Mouse (Mus musculus) forebrain, embryonic 12.5 days (tissue): Measurements from ENCODE around the gene Gm28035. TPM values are rescaled to one million over a fixed set of nuclear protein-coding genes. Genes with fewer than 3 reads are reported as not detected.

Source experiments
- ATAC-seq: fragments of 200-750 bp; cut with Nextera tagmentation; 2 replicates; pipeline ENCODE4 v1.8.0; 2017; ENCODE audit warnings: moderate TSS enrichment; ENCODE audit not compliant: low FRiP score
- H3K27ac ChIP-seq: fragments of 300-500 bp; sonication (generic); 2 replicates; pipeline ENCODE4 v1.5.1; 2016; ENCODE audit warnings: mild to moderate bottlenecking
- H3K27me3 ChIP-seq: fragments of 300-500 bp; sonication (generic); 2 replicates; pipeline ENCODE4 v1.6.1; 2016; ENCODE audit warnings: mild to moderate bottlenecking
- H3K36me3 ChIP-seq: fragments of 300-500 bp; sonication (generic); replicated peaks from 2 replicates; pipeline ENCODE4 v1.6.1; 2016; ENCODE audit warnings: mild to moderate bottlenecking
- H3K4me1 ChIP-seq: fragments of 300-500 bp; sonication (generic); 2 replicates; pipeline ENCODE4 v1.6.1; 2016
- H3K4me2 ChIP-seq: fragments of 300-500 bp; sonication (generic); 2 replicates; pipeline ENCODE4 v1.6.1; 2016; ENCODE audit warnings: mild to moderate bottlenecking, moderate library complexity
- H3K4me3 ChIP-seq: fragments of 300-500 bp; sonication (generic); replicated peaks from 2 replicates; pipeline ENCODE4 v1.5.1; 2016; ENCODE audit warnings: mild to moderate bottlenecking
- H3K9ac ChIP-seq: fragments of 300-500 bp; sonication (generic); 2 replicates; pipeline ENCODE4 v1.6.1; 2016; ENCODE audit warnings: mild to moderate bottlenecking
- H3K9me3 ChIP-seq: fragments of 300-500 bp; sonication (generic); 2 replicates; pipeline ENCODE4 v1.6.1; 2016
- WGBS: fragments of 180-500 bp; shearing (Covaris S2); methylation state at CpG from one replicate; pipeline ENCODE4 v1.1.7; 2016; 5-methylcytosine and 5-hydroxymethylcytosine counted together
- polyA plus RNA-seq: library from polyadenylated mRNA; unstranded; fragments of >200 nt; fragmentation: Nextera tagmentation; extraction: Ambion mirVana; gene quantifications from 2 replicates; pipeline ENCODE4 v1.2.1, GENCODE M21; 2016

Gm28035 gene
- polyA plus RNA-seq, 1 experiment from 2014 or later, result 0.64 TPM

DNA sequence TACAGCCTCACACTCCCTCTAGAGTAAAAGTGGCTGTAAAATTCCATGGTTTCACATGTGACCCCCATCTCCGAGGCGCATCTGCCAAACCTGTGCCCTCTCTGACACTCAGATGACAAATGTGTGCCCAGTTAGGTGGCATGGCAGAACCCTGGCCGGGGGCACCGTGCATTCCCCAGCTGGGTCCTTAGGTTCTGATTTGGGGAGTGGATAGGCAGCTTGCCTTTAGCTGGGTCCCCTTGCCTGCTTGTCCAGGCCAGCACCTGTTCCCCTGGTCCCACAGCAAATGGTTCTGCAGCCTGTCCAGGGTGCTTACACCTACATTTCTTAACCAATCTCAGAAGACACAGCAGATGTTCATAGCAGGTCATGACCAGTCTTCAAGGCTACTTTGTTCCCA is 3.0 kb downstream of the Gm28035 start:
- H3K4me2 ChIP-seq, result no peak overlapping the region
- H3K36me3 ChIP-seq, result peaks cover 60% of the 10 kb centered on the region

GRCm38 (mm10) chr2:30244595-30245178 is 4.3 kb downstream of the Gm28035 start:
- Histone ChIP-seq H3K27me3 (no peaks in the 10 kb centered on the region), H3K36me3 (peaks cover 73% of the 10 kb centered on the region), H3K27ac (no peak overlapping the region), H3K4me1 (peaks cover 16% of the 10 kb centered on the region), H3K4me3 (no peak overlapping the region), H3K9me3 (no peaks in the 10 kb centered on the region), H3K4me2 (no peak overlapping the region), H3K9ac (no peak overlapping the region)
- no peak for ATAC-seq
- WGBS, result 81% methylated on average over 7 of the region's 7 CpGs

More for the DNA sequence above, 3.0 kb downstream of the Gm28035 start:
- ATAC-seq, result no peak
- Histone ChIP-seq H3K27ac (no peak overlapping the region), H3K9ac (no peak overlapping the region), H3K9me3 (no peaks in the 10 kb centered on the region), H3K4me3 (no peak overlapping the region), H3K27me3 (no peaks in the 10 kb centered on the region), H3K4me1 (peaks cover 29% of the 10 kb centered on the region)
- 96% methylated on average over 4 of the region's 4 CpGs for WGBS

GRCm38 (mm10) chr2:30247036-30247435 is 6.7 kb downstream of the Gm28035 start:
- no peak overlapping the region for H3K9ac ChIP-seq
- 91% methylated on average over 5 of the region's 5 CpGs for WGBS
- H3K9me3 ChIP-seq, result no peaks in the 10 kb centered on the region
- H3K36me3 ChIP-seq, result peaks cover 70% of the 10 kb centered on the region
- H3K27me3 ChIP-seq, result no peaks in the 10 kb centered on the region
- no peak overlapping the region for H3K4me3 ChIP-seq
- H3K4me1 ChIP-seq, result peaks cover 9% of the 10 kb centered on the region
- no peak overlapping the region for H3K4me2 ChIP-seq
- no peak for ATAC-seq
- H3K27ac ChIP-seq, result no peak overlapping the region

- H3K4me1 ChIP-seq, result peaks cover 6% of the 10 kb centered on the region
- H3K9ac ChIP-seq, result no peak overlapping the region
- no peaks in the 10 kb centered on the region for H3K27me3 ChIP-seq
- no peak overlapping the region for H3K27ac ChIP-seq
- H3K4me2 ChIP-seq, result no peak overlapping the region
- 82% methylated on average over 4 of the region's 4 CpGs for WGBS
- no peak for ATAC-seq
- H3K9me3 ChIP-seq, result no peaks in the 10 kb centered on the region
- no peak overlapping the region for H3K4me3 ChIP-seq
- peaks cover 65% of the 10 kb centered on the region for H3K36me3 ChIP-seq
Observed at GRCm38 (mm10) chr2:30247681-30248080, 7.3 kb downstream of the Gm28035 start.

GRCm38 (mm10) chr2:30249182-30249581 is 8.8 kb downstream of the Gm28035 start:
- Histone ChIP-seq H3K9me3 (no peaks in the 10 kb centered on the region), H3K4me2 (no peak overlapping the region), H3K36me3 (peaks cover 63% of the 10 kb centered on the region), H3K27me3 (no peaks in the 10 kb centered on the region), H3K9ac (no peak overlapping the region), H3K4me3 (no peak overlapping the region), H3K4me1 (peaks cover 4% of the 10 kb centered on the region; the same call in 1 of the 2 replicates), H3K27ac (no peak overlapping the region)
- WGBS, result 96% methylated on average over 3 of the region's 3 CpGs
- ATAC-seq, result no peak

DNA sequence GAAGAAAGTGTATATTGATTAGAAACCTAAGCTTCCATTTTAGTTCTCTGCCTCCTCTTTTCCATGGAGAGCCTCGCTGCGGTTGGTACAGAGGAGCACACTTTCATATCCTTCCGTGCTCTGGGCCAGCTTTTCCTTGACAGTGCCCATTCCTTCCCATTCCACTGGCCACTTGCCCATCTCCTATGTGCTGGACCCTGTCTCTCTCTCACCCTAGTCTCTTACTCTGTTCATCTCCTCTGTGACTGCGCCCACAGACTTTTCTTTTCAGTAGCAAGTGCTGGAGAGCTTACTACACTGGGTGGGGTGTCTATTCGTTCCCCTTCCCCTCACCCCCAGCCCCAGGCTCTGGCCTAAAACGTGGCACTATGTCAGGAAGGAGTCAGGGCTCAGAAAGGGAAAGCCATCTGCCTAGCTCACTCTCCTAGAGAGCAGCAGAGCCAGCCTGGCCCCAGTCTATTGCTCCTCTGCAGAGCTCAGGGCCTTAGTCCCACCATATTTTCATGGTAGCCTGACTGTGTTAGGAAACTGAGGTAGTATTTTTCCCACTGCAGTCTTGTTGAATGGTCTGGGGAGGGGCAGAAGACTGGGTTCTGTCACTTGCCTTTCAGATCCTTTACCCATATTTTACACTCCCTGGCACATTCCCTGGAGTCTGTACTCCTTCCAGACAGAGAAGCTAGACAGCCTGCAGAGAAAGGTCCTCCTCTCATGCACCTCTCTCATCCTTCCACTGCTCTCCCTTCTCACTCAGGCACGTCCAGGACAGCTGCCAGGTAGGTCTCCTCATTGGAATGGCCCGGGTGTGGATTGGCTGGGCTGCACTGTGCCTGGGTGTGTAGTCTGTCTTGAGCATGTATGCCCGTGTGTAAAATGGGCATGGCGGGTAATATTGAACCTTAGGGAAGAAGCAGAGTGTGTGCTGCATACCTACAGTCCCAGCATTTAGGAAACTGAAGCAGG is 10.1 kb downstream of the Gm28035 start:
- Histone ChIP-seq H3K4me3 (no peak overlapping the region), H3K36me3 (peaks cover 65% of the 10 kb centered on the region), H3K27me3 (no peaks in the 10 kb centered on the region), H3K27ac (no peak overlapping the region), H3K4me1 (peaks cover 4% of the 10 kb centered on the region; the same call in 1 of the 2 replicates), H3K9me3 (no peaks in the 10 kb centered on the region), H3K9ac (no peak overlapping the region), H3K4me2 (no peak overlapping the region)
- WGBS, result 89% methylated on average over 10 of the region's 10 CpGs
- ATAC-seq, result no peak

DNA sequence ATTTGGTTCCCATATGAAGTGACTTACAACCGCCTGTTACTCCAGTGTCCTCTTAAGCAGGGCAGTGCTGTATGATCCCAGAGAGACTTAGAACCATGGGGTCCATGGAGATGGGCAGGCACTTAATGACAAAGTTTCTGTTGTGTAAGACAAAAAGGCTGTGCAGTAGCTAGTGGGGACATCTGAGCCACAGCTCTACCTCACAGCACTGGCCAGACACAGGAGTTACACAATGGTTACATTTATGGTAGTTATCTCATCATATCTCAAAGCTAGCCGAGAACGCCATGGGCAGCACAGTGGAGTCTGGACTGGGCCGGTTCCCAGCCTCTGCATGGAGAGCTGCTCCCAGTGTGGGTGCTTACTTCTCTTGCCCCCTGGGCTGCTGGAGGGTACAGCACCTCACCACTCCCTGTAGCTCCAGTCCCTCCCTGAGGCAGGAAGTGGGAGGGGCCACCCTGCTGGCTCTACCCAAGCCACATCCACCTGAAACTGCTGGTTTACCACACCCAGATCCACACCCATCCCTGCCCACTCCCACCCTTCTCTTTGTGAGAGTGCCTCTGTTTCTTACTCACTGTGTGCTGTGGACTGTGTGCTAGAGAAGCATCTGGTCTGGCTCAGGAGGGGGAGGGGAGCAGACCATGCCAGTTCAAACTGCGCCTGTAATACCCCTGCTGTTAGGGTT is 11.2 kb downstream of the Gm28035 start:
- Histone ChIP-seq H3K4me1 (peaks cover 4% of the 10 kb centered on the region; the same call in 1 of the 2 replicates), H3K4me3 (no peak overlapping the region), H3K9me3 (no peaks in the 10 kb centered on the region), H3K4me2 (no peak overlapping the region), H3K9ac (no peak overlapping the region), H3K27ac (0 out of 2 replicates have a peak overlapping the region, but pooled peaks have one; percentile 15), H3K36me3 (peaks cover 76% of the 10 kb centered on the region), H3K27me3 (no peaks in the 10 kb centered on the region)
- WGBS, result 89% methylated on average over 5 of the region's 5 CpGs
- no peak for ATAC-seq

GRCm38 (mm10) chr2:30252521-30252920 is 12.2 kb downstream of the Gm28035 start:
- Histone ChIP-seq H3K27ac (no peak overlapping the region), H3K4me2 (no peak overlapping the region), H3K4me3 (no peak overlapping the region), H3K9ac (no peak overlapping the region), H3K4me1 (peaks cover 4% of the 10 kb centered on the region; the same call in 1 of the 2 replicates), H3K36me3 (peaks cover 86% of the 10 kb centered on the region), H3K9me3 (no peaks in the 10 kb centered on the region), H3K27me3 (no peaks in the 10 kb centered on the region)
- ATAC-seq, result no peak
- WGBS, result 80% methylated on average over 3 of the region's 3 CpGs

DNA sequence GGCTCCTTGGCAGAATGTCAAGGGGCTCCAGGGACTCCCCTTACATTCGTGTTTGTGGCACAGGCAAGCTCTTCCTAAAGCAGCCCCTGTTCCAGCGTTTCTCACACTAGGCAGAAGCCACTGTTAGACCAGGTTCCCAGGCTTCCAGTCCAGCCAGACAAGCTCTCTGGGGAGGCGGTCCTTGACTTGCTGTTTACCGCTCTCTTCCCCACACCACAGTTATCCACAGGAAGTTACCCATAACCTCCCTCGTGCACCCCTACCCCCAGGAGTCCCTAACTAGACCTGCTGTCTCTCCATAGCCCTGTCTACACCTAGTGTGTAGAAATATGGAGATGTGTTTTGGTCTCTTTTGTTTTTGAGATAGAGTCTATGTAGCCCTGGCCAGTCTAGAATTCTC is 13.4 kb downstream of the Gm28035 start:
- no peak overlapping the region for H3K4me2 ChIP-seq
- H3K27me3 ChIP-seq, result no peaks in the 10 kb centered on the region
- no peaks in the 10 kb centered on the region for H3K9me3 ChIP-seq
- H3K4me1 ChIP-seq, result peaks cover 4% of the 10 kb centered on the region; the same call in 1 of the 2 replicates
- WGBS, result 86% methylated on average over 5 of the region's 5 CpGs
- H3K36me3 ChIP-seq, result peaks cover 89% of the 10 kb centered on the region
- H3K27ac ChIP-seq, result no peak overlapping the region
- no peak overlapping the region for H3K4me3 ChIP-seq
- no peak for ATAC-seq
- no peak overlapping the region for H3K9ac ChIP-seq

GRCm38 (mm10) chr2:30255631-30256395 is 15.4 kb downstream of the Gm28035 start:
- peaks cover 90% of the 10 kb centered on the region for H3K36me3 ChIP-seq
- WGBS, result 97% methylated on average over 42 of the region's 42 CpGs

DNA sequence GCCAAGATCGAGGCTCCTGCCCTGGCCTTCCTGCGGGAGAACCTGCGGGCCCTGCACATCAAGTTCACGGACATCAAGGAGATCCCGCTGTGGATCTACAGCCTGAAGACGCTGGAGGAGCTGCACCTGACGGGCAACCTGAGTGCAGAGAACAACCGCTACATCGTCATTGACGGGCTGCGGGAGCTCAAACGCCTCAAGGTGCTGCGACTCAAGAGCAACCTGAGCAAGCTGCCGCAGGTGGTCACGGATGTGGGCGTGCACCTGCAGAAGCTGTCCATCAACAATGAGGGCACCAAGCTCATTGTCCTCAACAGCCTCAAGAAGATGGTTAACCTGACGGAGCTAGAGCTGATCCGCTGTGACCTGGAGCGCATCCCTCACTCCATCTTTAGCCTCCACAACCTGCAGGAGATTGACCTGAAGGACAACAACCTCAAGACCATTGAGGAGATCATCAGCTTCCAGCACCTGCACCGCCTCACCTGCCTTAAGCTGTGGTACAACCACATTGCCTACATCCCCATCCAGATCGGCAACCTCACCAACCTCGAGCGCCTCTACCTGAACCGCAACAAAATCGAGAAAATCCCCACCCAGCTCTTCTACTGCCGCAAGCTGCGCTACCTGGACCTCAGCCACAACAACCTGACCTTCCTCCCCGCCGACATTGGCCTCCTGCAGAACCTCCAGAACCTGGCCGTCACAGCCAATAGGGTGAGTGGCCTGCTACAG is 16.4 kb downstream of the Gm28035 start:
- H3K9ac ChIP-seq, result no peak overlapping the region

More at GRCm38 (mm10) chr2:30255631-30256395, 15.4 kb downstream of the Gm28035 start:
- no peak overlapping the region for H3K9ac ChIP-seq
- no peak overlapping the region for H3K4me3 ChIP-seq
- no peaks in the 10 kb centered on the region for H3K27me3 ChIP-seq
- no peak overlapping the region for H3K4me2 ChIP-seq
- H3K9me3 ChIP-seq, result no peaks in the 10 kb centered on the region
- no peak overlapping the region for H3K27ac ChIP-seq
- no peak for ATAC-seq
- H3K4me1 ChIP-seq, result peaks cover 4% of the 10 kb centered on the region; the same call in 1 of the 2 replicates

More for the DNA sequence above, 16.4 kb downstream of the Gm28035 start:
- H3K27ac ChIP-seq, result no peak overlapping the region
- H3K4me3 ChIP-seq, result no peak overlapping the region
- ATAC-seq, result no peak
- H3K27me3 ChIP-seq, result no peaks in the 10 kb centered on the region
- WGBS, result 97% methylated on average over 30 of the region's 30 CpGs
- no peaks in the 10 kb centered on the region for H3K9me3 ChIP-seq
- no peak overlapping the region for H3K4me2 ChIP-seq
- H3K4me1 ChIP-seq, result peaks cover 2% of the 10 kb centered on the region; the same call in 1 of the 2 replicates
- H3K36me3 ChIP-seq, result peaks cover 93% of the 10 kb centered on the region
